Mouse (Mus musculus): ENCODE results near the gene Zdhhc24. TPM values are rescaled to one million over a fixed set of nuclear protein-coding genes. Genes with fewer than 3 reads are reported as not detected.
A peak's percentile ranks its signal among the peaks of the same experiment; 100 is the strongest.

Zdhhc24 gene
- total RNA-seq (2021), result 10 to 100 TPM; 27.7 to 29.0 TPM
- long read RNA-seq, experiment 1, transcript Zdhhc24-206 (2 exons, 939 nt), result minor isoform, 8 of 44 reads
- long read RNA-seq, experiment 1, transcript Zdhhc24-204 (3 exons, 2,314 nt), result minor isoform, 10 of 44 reads
- long read RNA-seq, experiment 1, transcript Zdhhc24-201 (3 exons, 2,558 nt), result major isoform, 23 of 44 reads
- long read RNA-seq, experiment 1, partial matches to known transcripts, result 0 of 44 reads
- long read RNA-seq, experiment 1, other reads (novel, unspliced or antisense), result 1 of 44 reads
- long read RNA-seq, experiment 2, transcript Zdhhc24-206 (2 exons, 939 nt), result minor isoform, 7 of 26 reads
- long read RNA-seq, experiment 2, transcript Zdhhc24-201 (3 exons, 2,558 nt), result major isoform, 15 of 26 reads
- long read RNA-seq, experiment 2, partial matches to known transcripts, result 0 of 26 reads
- long read RNA-seq, experiment 2, other reads (novel, unspliced or antisense), result 2 of 26 reads

DNA sequence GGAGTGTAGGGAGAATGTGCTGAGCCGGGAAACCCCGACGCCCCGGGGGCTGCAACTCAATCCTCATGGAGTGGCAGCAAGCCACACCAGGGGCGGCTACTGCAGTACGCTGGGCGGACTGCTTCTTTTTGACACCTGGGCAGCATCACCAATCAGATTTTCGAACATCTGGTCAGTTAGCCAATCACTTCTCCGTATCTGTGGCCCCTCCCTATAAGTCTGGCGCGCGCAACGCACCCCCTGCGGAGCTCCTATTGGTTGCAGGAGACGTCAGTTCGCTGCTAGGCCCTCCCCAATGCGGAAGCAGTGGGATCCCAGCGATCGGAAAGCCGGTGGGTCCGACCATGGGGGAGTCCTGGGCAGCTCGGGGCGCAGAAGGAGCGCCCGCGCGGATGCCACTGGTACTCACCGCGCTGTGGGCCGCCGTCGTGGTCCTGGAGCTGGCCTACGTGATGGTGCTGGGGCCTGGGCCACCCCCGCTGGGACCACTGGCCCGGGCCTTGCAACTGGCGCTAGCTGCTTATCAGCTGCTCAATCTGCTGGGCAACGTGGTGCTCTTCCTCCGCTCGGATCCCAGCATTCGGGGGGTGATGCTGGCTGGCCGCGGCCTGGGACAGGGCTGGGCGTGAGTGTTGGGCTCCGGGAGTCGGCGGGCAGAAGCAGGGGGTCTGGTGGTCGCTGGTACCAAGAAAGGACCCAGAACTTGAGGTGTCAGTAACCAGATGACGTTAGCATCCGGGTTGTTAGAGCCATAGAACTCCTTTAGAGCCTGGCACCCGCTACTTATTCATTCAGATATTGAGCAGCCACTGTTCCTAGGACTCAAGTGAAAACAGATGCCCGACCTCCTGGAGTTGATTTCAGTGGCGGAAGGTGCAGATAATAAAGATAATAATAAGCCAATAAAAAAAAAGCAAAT, at the start of gene Zdhhc24:
TSS of gene Zdhhc24 (plus strand) at position 264 of the 919 bp plus-strand sequence.
- peak; percentile 96 to 97 for DNase-seq (ENCODE audit: low spot score in 2 of 2)
- intact Hi-C loops (cut with DNase I), result no loop called here

GRCm38 (mm10) chr19:4829156-4829555, 49.3 kb upstream of the Zdhhc24 start:
- DNase-seq (ENCODE audit: low spot score in 2 of 2), result peak; percentile 31 to 41
- intact Hi-C loops (cut with DNase I), result no loop called here

DNA sequence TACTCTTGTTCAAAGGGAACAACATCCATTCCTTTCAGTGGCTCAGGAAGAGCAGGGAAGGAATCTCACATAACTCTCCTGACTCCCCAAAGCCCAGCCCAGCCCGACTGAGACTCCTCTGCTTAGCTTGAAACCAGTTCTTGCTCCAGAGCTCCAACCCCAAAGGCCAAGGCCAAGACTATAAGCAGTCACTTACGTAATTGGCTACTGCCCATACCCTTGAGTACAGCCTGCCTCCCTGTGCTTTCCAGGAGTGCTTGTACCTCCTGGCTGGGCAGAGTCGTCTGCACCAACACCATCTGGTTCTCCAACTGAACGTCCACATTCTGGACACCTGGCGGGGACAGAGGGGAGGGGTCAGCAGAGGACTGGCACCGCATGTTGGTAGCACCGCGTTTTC, 44.5 kb upstream of the Zdhhc24 start:
- intact Hi-C loops (cut with DNase I), result no loop called here
- DNase-seq (ENCODE audit: low spot score in 2 of 2), result no peak

DNA sequence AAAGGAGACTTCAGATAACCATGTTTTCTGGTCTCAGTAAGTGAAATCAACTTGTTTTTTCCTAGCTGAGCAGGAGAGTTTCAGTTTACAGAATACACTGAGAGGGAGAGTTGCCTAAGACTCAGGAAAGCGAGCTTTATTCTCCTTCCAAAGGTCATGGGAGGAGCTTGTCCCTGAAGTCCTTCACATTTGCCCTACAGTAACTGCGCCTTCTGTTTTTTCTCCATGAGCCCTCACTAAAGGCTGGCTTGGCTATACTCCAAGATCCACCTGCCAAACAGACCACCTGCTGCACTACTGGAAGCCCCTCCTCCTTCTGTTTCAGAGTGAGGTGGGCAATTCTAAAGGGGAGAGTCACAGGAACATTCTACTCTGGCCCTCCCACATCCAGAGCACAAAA, 42.4 kb upstream of the Zdhhc24 start:
- intact Hi-C loops (cut with DNase I), result no loop called here

DNA sequence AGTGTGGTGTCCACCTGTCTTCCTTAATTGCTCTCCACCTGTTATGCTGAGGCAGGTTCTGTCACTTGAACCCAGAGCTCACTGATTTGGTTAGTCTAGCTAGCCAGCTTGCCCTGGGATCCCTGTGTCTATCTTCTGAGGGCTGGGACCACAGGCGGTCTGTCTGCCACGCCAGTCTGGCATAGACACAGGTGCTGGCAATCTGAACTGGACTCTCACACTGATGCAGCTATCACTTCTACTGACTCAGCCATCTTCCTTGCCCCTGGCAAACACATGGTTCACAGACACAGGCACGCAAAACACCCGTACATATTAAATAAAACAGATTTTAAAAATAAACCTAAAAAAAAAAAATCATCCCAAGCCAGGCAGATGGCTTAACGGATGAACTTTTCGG, 41.4 kb upstream of the Zdhhc24 start:
- DNase-seq (ENCODE audit: low spot score in 2 of 2), result no peak
- intact Hi-C loops (cut with DNase I), result no loop called here

More for the DNA sequence above, 42.4 kb upstream of the Zdhhc24 start:
- DNase-seq (ENCODE audit: low spot score in 2 of 2), result no peak

DNA sequence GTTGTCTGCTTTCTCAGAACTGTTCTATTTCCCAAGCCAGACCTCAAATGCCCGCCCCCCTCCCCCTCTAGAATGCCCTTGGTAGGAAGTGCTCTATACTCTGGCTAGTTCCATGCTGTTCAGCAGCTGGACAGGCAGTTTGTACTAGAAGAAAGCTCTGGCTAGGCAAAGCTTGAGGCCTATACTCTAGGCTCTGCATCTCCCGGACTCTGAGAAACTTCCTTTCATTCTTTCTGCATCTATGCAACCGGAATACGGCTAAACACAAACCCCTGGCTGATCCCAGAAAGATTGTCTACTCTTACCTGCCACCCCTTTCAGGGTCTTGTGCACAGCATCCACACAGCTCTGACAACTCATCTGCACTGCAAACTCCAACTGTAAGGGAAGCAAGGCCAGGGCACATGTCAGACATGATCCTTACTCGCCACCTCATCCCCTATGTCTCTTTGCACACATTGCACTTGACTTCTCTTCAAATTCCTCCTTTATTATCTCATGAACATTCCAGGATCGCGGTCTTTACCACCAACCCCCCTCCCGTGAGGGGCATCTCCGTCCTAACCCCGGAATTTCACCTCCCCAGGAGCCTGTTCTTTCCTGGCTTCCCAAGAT, 39.8 kb upstream of the Zdhhc24 start:
- intact Hi-C loops (cut with DNase I), result no loop called here
- DNase-seq (ENCODE audit: low spot score in 2 of 2), result no peak

- peak; percentile 96 to 98 for DNase-seq (ENCODE audit: low spot score in 2 of 2)
- intact Hi-C loops (cut with DNase I), result no loop called here
Measured at GRCm38 (mm10) chr19:4839149-4839548, 39.3 kb upstream of the Zdhhc24 start, which contains the start of the genes Ccs and Ccdc87. Ccs (minus strand) TSS chr19:4839332. Ccdc87 (plus strand) TSS chr19:4839366.

DNA sequence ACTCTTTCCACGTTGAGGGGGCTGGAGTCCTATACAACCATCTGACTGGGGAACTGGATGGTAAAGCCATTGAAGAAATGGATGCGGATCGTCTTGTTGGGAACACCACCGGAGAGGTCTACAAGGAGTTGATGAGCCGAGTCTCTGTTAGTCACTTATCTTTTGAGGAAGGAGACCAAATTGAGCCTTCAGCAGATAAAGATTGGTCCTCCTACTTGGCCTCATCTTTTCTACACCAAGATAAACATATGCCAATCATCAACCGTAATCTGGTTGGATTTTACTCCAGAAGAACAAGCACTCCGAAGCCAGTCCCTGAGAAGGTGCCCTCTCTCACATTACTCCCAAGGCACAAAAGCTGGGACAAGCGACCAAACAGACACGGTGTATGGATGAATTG, 37.6 kb upstream of the Zdhhc24 start:
- no peak for DNase-seq (ENCODE audit: low spot score in 2 of 2)
- intact Hi-C loops (cut with DNase I), result no loop called here

DNA sequence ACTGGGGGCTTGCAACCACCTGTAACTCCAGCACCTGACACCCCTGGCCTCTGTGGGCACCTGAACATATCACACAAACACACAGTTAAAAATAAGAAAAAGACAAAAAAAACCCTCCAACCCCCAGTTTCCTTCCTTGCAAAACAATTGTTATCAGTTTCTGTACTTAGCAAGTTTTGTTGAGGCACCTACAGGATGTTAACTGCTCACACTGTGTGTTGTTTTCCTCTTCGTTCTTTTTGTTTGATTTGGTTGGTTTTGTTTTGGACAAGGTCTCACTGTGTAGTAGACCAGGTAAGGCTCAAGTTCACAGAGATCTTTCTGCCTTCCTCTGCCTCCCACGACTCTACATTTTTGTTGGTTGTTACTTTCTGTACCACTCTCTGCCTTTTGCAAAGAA, 35.9 kb upstream of the Zdhhc24 start:
- DNase-seq (ENCODE audit: low spot score in 2 of 2), result no peak
- intact Hi-C loops (cut with DNase I), result no loop called here

DNA sequence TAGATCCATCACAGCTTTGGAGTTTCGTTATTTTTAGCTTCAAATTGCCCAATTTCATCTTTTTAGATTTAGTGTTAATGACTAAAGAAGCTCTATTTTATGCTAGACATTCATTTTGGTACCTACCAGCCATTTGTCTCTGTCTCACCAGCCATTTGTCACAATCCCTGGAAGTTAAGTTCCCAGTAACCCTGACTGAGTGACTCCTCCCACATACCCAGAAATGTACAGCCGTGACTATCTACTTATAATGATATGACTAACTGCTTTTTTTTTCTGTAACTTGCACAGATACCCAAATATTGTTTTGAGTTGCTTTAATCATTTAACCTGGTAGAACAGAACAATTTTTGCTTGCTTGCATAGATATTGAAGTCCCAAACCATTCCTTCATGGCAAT, 32.6 kb upstream of the Zdhhc24 start:
- no peak for DNase-seq (ENCODE audit: low spot score in 2 of 2)
- intact Hi-C loops (cut with DNase I), result loop anchor here (2.0 kb wide), 1 partner anchor 91 kb away; no protein-coding TSS in a partner anchor

DNA sequence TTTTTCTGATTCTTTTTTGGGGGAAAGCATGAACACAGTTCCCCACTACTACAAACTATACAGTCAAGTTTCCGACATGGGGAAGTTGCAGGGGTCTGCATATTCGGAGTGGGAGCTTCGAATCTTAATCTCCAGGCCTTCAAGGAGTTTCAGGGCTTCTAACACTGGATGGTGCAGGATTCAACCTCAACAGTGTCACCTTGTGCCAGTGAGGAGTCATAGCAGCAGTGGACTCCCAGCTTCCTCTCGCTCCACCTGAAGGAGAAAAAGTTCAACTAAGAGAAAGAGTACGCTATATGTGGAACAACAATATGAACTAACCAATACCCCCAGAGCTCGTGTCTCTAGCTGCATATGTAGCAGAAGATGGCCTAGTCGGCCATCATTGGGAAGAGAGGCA, 31.0 kb upstream of the Zdhhc24 start:
- DNase-seq (ENCODE audit: low spot score in 2 of 2), result peak in 1 of 2 experiments; percentile 36
- intact Hi-C loops (cut with DNase I), result loop anchor here (2.0 kb wide), 1 partner anchor 93 kb away; no protein-coding TSS in a partner anchor

DNA sequence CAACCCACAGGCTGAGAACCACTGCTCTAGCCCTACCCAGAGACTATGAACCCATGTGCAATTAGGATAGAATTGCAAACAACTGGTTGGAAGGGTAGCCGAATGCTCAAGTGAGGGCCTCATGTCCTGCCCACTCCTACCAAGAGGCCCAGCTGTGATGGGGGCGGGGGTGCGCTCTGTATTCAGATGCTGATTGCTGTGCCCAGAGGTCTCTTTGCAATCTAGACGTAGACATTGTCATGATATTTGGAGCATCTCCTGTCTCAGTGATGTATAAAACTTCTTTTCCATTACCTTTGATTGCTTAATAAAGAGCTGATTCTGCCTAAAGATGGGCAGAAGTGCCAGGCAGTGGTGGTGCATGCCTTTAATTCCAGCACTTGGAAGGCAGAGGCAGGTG, 28.7 kb upstream of the Zdhhc24 start:
- intact Hi-C loops (cut with DNase I), result no loop called here
- DNase-seq (ENCODE audit: low spot score in 2 of 2), result no peak

DNA sequence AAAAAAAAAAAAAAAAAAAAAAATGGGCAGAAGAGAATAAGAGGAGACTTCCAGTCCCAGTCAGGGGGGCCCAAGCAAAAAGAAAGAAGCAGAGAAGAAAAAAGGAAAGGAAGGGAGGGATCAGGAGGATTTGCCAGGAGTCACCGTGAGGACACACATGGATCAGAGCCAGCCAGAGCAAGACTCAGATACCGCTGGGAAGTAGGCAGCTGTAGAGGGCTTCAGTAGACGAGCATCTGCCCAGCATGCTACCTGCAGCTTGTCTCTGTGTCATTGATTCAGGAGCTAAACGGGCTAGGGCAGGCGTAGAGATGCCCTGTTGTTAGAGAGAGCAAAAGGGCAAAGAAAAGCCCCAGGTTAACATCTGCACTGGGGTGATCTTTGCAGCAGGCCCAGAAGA, 28.2 kb upstream of the Zdhhc24 start:
- intact Hi-C loops (cut with DNase I), result no loop called here
- DNase-seq (ENCODE audit: low spot score in 2 of 2), result no peak

GRCm38 (mm10) chr19:4854552-4855469, 23.7 kb upstream of the Zdhhc24 start, which contains the start of gene Ctsf:
Ctsf (plus strand) TSS chr19:4855130.
- DNase-seq (ENCODE audit: low spot score in 2 of 2), result peak; percentile 92 to 93
- intact Hi-C loops (cut with DNase I), result no loop called here

DNA sequence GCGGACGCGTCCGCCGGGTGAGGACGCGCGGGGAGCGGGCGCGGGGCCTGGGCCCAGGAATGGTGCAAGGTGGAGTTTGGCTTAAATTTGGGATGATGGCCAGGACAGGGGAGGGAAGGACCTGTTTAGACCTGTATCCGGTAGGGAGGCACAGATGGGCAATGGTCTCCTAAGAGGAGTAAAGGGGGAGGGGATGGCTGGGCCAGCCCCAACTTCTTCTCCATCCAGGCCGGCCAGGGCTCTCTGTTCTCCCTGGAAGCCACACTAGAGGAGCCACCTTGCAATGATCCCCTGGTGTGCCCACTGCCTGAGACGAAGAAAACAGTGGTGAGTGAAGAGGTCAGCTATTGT, 23.0 kb upstream of the Zdhhc24 start:
- no peak for DNase-seq (ENCODE audit: low spot score in 2 of 2)
- intact Hi-C loops (cut with DNase I), result no loop called here

GRCm38 (mm10) chr19:4855951-4856350, 22.5 kb upstream of the Zdhhc24 start:
- DNase-seq (ENCODE audit: low spot score in 2 of 2), result no peak
- intact Hi-C loops (cut with DNase I), result no loop called here

- intact Hi-C loops (cut with DNase I), result no loop called here
- no peak for DNase-seq (ENCODE audit: low spot score in 2 of 2)
Measured at GRCm38 (mm10) chr19:4859081-4859480, 19.4 kb upstream of the Zdhhc24 start.

- intact Hi-C loops (cut with DNase I), result no loop called here
- no peak for DNase-seq (ENCODE audit: low spot score in 2 of 2)
Measured at GRCm38 (mm10) chr19:4863048-4863447, 15.4 kb upstream of the Zdhhc24 start.

- DNase-seq (ENCODE audit: low spot score in 2 of 2), result no peak
Measured at GRCm38 (mm10) chr19:4865147-4865546, 13.3 kb upstream of the Zdhhc24 start.

More at GRCm38 (mm10) chr19:4865147-4865546, 13.3 kb upstream of the Zdhhc24 start:
- intact Hi-C loops (cut with DNase I), result no loop called here
